ENCODE assay signal across 9 mouse cellular contexts in the genomic region with DNA sequence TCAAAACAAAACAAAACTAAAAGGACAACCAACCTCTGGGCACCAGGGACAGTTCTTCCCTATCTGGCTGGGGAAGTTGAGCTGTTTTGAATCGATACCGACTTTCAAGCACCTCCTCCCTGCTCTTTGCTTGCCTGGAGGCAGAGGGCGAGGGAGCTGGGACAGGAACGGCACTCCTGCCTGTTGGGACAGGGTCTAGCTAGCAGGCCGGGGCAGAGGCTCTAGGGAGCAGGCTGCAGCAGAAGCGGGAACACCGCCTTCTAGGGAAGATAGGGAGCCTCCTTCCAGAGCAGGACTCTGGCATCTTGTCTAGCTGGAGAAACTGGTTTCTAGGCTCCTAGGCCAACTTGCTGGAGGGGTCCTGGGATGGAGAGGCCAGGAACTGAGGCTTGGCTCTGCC.
DNase-seq lines count a peak whose midpoint lies in the region; ATAC-seq lines count a peak whose summit lies in the region.
"Had no signal": no experiment of that assay in that cellular context is flagged by ENCODE, and none has a peak within 500 bp of the region (broad histone marks: within the 10 kb centered on the region; RNA-seq: fewer than 3 reads in every experiment).

No protein-coding gene starts in this region.

- H3K9me3 ChIP-seq in liver, embryonic 11.5 days (ENCODE audit: control insufficient read depth, low read length): no peaks in the 10 kb centered on the region

- H3K27ac ChIP-seq in liver, embryonic 11.5 days (ENCODE audit: low read depth, low read length): 0 out of 2 replicates have a peak overlapping the region, but pooled peaks have one; percentile 42

- peak overlapping the region; percentile 9; the same call in 1 of the 2 replicates for H3K4me2 ChIP-seq in liver, embryonic 11.5 days

- ATAC-seq in liver, embryonic 11.5 days (replicated peaks; ENCODE audit: low FRiP score): peak; percentile 53; the same call in 1 of the 2 replicates

- no peak overlapping the region; the same call in 1 of the 2 replicates for H3K9ac ChIP-seq in liver, embryonic 11.5 days (ENCODE audit: low read depth, low read length)

- WGBS in liver, embryonic 11.5 days: 40% methylated on average over 7 of the region's 7 CpGs

- H3K4me3 ChIP-seq in liver, embryonic 11.5 days (ENCODE audit: low read depth, low read length): no peak overlapping the region

- no peaks in the 10 kb centered on the region for H3K27me3 ChIP-seq in liver, embryonic 11.5 days (replicated peaks; ENCODE audit: control insufficient read depth, insufficient read depth, low read length)

- peaks cover 71% of the 10 kb centered on the region for H3K4me1 ChIP-seq in liver, embryonic 11.5 days (replicated peaks; ENCODE audit: control insufficient read depth, insufficient read depth, low read length)

- H3K36me3 ChIP-seq in liver, embryonic 11.5 days (ENCODE audit: control insufficient read depth, insufficient read depth, low read length): no peaks in the 10 kb centered on the region

- peak; percentile 94 for DNase-seq in heart, adult 11 months
- DNase-seq in heart, adult 9 months (ENCODE audit: low spot score in 2 of 2): no peak
- peak; percentile 48 for DNase-seq in testis, postnatal 14 days (ENCODE audit: low spot score)
- no peak for DNase-seq in testis, postnatal 10 days (ENCODE audit: low spot score)
- DNase-seq in liver, embryonic 11.5 days (ENCODE audit: low spot score): no peak
- no peak for DNase-seq in right cerebral cortex, adult 2 months (ENCODE audit: low spot score in 2 of 2)
- no peak for DNase-seq in cerebellum, postnatal 36 days
- no peak for DNase-seq in thymus, adult 18-20 months
- DNase-seq: thymus, postnatal 4 days had no signal

Comparison
In these comparisons a context has a peak if more than half of its experiments do, and no peak if none do; other contexts are left out.
1. DNase-seq: peak in heart, adult 11 months (single experiment) and testis, postnatal 14 days (single experiment); none in heart, adult 9 months (0 of 2), testis, postnatal 10 days (single experiment), liver, embryonic 11.5 days (single experiment), right cerebral cortex, adult 2 months (0 of 2), cerebellum, postnatal 36 days (0 of 2) and thymus, adult 18-20 months (0 of 2).